Mouse (Mus musculus): ENCODE measurements around the gene Specc1. TPM values are rescaled to one million over a fixed set of nuclear protein-coding genes. Genes with fewer than 3 reads are reported as not detected.

Specc1 gene
- total RNA-seq, 1 experiment, result 19.9 TPM

DNA sequence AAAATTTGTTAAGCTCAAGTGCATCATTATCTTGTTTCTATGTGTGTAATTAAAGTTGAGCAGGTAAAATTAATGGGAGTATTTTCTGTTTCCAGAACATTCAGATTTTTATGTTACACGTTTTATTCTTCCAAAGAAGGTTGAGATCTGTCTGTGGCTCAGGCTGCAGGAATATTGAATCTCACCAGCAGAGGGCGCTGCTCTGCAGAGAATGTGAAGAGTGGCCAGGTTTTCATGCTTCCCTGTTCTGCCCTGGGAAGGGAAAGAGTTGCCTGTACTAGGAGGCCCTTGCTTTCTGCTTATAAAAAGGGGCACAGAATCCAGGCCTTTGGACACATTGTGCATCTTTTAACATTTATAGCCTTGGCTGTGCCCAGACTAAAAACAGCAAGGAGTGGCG, 171.1 kb downstream of the Specc1 start:
- Histone ChIP-seq H3K4me1 (ENCODE audit: control insufficient read depth in 2 of 2, insufficient read depth in 2 of 2, low read length in 2 of 2, poor library complexity in 1 of 2) (no peaks in the 10 kb centered on the region), H3K27ac (ENCODE audit: insufficient read depth, low read depth, low read length, poor library complexity, severe bottlenecking) (no peak overlapping the region), H3K36me3 (ENCODE audit: control insufficient read depth, insufficient read depth, low read length, poor library complexity, severe bottlenecking) (no peaks in the 10 kb centered on the region), H3K9ac (ENCODE audit: insufficient read depth, low read depth, low read length, poor library complexity, severe bottlenecking) (no peak overlapping the region), H3K4me3 (ENCODE audit: insufficient read depth in 1 of 2, low read depth in 1 of 2, low read length in 2 of 2, poor library complexity in 1 of 2, severe bottlenecking in 1 of 2) (no peak overlapping the region), H3K9me3 (ENCODE audit: control insufficient read depth, insufficient read depth, low read depth, low read length) (no peaks in the 10 kb centered on the region)
- TF ChIP-seq ZNF384 (IDR thresholded peaks at IDR 0.05; ENCODE audit: low read depth, low read length) (no peak), ZC3H11A (IDR thresholded peaks at IDR 0.05; ENCODE audit: borderline replicate concordance, low read depth, low read length) (peak; percentile 97), MAFK (IDR thresholded peaks at IDR 0.05; ENCODE audit: insufficient read depth, low read depth, low read length) (no peak)
- peak; percentile 75 for DNase-seq (ENCODE audit: low read depth, low spot score)
- in situ Hi-C loops (cut with MboI; ENCODE audit: low sequenced_read_pairs in 2 of 2, unreplicated experiment in 2 of 2), result loop anchor here in 1 of 2 experiments (5.0 kb wide), 1 partner anchor 150 kb away; no protein-coding TSS in a partner anchor

DNA sequence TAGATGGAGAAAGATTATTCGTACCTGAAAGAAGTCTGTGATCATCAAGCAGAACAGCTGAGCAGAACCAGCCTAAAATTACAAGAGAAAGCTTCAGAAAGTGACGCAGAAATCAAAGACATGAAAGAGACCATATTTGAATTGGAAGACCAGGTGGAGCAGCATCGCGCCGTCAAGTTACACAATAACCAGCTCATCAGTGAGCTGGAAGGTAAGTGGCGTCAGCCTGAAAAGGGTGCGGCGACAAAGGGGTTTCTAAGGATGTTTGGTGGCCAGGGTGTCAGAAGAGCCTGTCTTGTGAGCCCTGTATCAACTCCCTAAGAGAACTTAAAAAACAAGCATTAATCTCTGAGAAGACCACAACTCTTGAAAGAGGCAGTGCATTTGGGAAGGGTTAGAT, 171.6 kb downstream of the Specc1 start:
- no peak overlapping the region for H3K4me3 ChIP-seq (ENCODE audit: insufficient read depth in 1 of 2, low read depth in 1 of 2, low read length in 2 of 2, poor library complexity in 1 of 2, severe bottlenecking in 1 of 2)
- H3K36me3 ChIP-seq (ENCODE audit: control insufficient read depth, insufficient read depth, low read length, poor library complexity, severe bottlenecking), result no peaks in the 10 kb centered on the region
- no peak overlapping the region for H3K9ac ChIP-seq (ENCODE audit: insufficient read depth, low read depth, low read length, poor library complexity, severe bottlenecking)
- H3K4me1 ChIP-seq (ENCODE audit: control insufficient read depth in 2 of 2, insufficient read depth in 2 of 2, low read length in 2 of 2, poor library complexity in 1 of 2), result no peaks in the 10 kb centered on the region
- DNase-seq (ENCODE audit: low read depth, low spot score), result no peak
- in situ Hi-C loops (cut with MboI; ENCODE audit: low sequenced_read_pairs in 2 of 2, unreplicated experiment in 2 of 2), result loop anchor here in 1 of 2 experiments (5.0 kb wide), 1 partner anchor 149 kb away; no protein-coding TSS in a partner anchor
- TF ChIP-seq CHD2 (IDR thresholded peaks at IDR 0.05; ENCODE audit: low read depth, low read length), result no peak
- TF ChIP-seq ZC3H11A (IDR thresholded peaks at IDR 0.05; ENCODE audit: borderline replicate concordance, low read depth, low read length), result no peak
- TF ChIP-seq HCFC1 (IDR thresholded peaks at IDR 0.05; ENCODE audit: borderline replicate concordance, insufficient read depth, low read length), result no peak
- no peak for TF ChIP-seq MAFK (IDR thresholded peaks at IDR 0.05; ENCODE audit: insufficient read depth, low read depth, low read length)
- TF ChIP-seq ZNF384 (IDR thresholded peaks at IDR 0.05; ENCODE audit: low read depth, low read length), result no peak
- no peaks in the 10 kb centered on the region for H3K9me3 ChIP-seq (ENCODE audit: control insufficient read depth, insufficient read depth, low read depth, low read length)
- H3K27ac ChIP-seq (ENCODE audit: insufficient read depth, low read depth, low read length, poor library complexity, severe bottlenecking), result no peak overlapping the region

DNA sequence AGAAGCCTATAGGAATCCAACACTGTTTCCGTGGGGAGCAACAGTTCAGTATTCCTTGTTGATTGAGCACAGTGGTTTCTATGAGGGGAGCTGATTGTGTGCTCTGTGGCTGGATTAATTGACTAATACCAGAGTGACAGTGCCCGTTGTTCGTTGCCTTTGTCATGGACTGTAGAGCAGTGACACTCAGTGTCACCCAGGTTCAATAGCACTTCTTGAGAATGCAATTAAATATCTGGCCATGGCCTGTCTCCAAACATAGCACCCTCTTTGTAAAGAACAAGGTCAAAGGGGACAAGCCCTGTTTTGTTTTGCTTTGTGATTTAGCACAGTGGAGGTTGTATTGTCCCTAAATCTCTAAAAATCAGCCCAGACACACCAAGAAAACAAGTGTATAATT, 173.6 kb downstream of the Specc1 start:
- Histone ChIP-seq H3K9me3 (ENCODE audit: control insufficient read depth, insufficient read depth, low read depth, low read length) (no peaks in the 10 kb centered on the region), H3K4me1 (ENCODE audit: control insufficient read depth in 2 of 2, insufficient read depth in 2 of 2, low read length in 2 of 2, poor library complexity in 1 of 2) (no peaks in the 10 kb centered on the region), H3K27ac (ENCODE audit: insufficient read depth, low read depth, low read length, poor library complexity, severe bottlenecking) (no peak overlapping the region), H3K36me3 (ENCODE audit: control insufficient read depth, insufficient read depth, low read length, poor library complexity, severe bottlenecking) (no peaks in the 10 kb centered on the region), H3K9ac (ENCODE audit: insufficient read depth, low read depth, low read length, poor library complexity, severe bottlenecking) (no peak overlapping the region), H3K4me3 (ENCODE audit: insufficient read depth in 1 of 2, low read depth in 1 of 2, low read length in 2 of 2, poor library complexity in 1 of 2, severe bottlenecking in 1 of 2) (no peak overlapping the region)
- in situ Hi-C loops (cut with MboI; ENCODE audit: low sequenced_read_pairs in 2 of 2, unreplicated experiment in 2 of 2), result loop anchor here in 1 of 2 experiments (5.0 kb wide), 1 partner anchor 147 kb away; no protein-coding TSS in a partner anchor
- DNase-seq (ENCODE audit: low read depth, low spot score), result no peak
- TF ChIP-seq HCFC1 (IDR thresholded peaks at IDR 0.05; ENCODE audit: borderline replicate concordance, insufficient read depth, low read length), result no peak
- no peak for TF ChIP-seq ZC3H11A (IDR thresholded peaks at IDR 0.05; ENCODE audit: borderline replicate concordance, low read depth, low read length)
- TF ChIP-seq MAFK (IDR thresholded peaks at IDR 0.05; ENCODE audit: insufficient read depth, low read depth, low read length), result no peak
- no peak for TF ChIP-seq CHD2 (IDR thresholded peaks at IDR 0.05; ENCODE audit: low read depth, low read length)
- no peak for TF ChIP-seq ZNF384 (IDR thresholded peaks at IDR 0.05; ENCODE audit: low read depth, low read length)

DNA sequence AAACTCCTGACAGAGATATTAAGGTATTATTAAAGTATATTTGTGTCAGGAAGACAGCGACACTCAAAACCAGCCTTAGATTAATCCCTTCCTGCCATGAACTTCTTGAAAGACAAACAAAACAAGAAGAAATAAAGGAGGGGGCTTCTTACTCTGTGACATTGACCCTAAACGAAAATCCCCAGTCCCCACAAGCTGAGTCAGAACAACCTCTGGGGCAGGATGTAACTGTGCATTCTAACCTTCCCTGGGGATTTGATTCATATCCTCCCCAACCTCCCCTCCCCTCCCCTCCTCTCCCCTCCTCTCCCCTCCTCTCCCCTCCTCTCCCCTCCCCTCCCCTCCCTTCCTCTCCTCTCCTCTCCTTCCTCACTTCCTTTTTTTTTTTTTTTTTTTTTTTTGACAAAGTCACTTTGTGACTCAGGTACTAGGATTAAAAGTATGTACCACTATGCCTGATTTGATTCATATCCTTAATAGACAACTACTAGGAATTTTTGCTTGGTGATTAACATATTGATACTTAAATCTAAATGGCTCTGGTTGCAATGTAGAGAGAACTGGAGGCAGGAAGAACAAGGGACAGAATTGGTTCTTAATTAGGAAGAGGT, 174.2 kb downstream of the Specc1 start:
- no peak overlapping the region for H3K27ac ChIP-seq (ENCODE audit: insufficient read depth, low read depth, low read length, poor library complexity, severe bottlenecking)
- H3K9ac ChIP-seq (ENCODE audit: insufficient read depth, low read depth, low read length, poor library complexity, severe bottlenecking), result no peak overlapping the region
- no peak for TF ChIP-seq MAFK (IDR thresholded peaks at IDR 0.05; ENCODE audit: insufficient read depth, low read depth, low read length)
- TF ChIP-seq CHD2 (IDR thresholded peaks at IDR 0.05; ENCODE audit: low read depth, low read length), result no peak
- TF ChIP-seq ZC3H11A (IDR thresholded peaks at IDR 0.05; ENCODE audit: borderline replicate concordance, low read depth, low read length), result no peak
- no peak for TF ChIP-seq ZNF384 (IDR thresholded peaks at IDR 0.05; ENCODE audit: low read depth, low read length)
- TF ChIP-seq HCFC1 (IDR thresholded peaks at IDR 0.05; ENCODE audit: borderline replicate concordance, insufficient read depth, low read length), result no peak
- H3K9me3 ChIP-seq (ENCODE audit: control insufficient read depth, insufficient read depth, low read depth, low read length), result no peaks in the 10 kb centered on the region
- no peaks in the 10 kb centered on the region for H3K36me3 ChIP-seq (ENCODE audit: control insufficient read depth, insufficient read depth, low read length, poor library complexity, severe bottlenecking)
- in situ Hi-C loops (cut with MboI; ENCODE audit: low sequenced_read_pairs in 2 of 2, unreplicated experiment in 2 of 2), result loop anchor here in 1 of 2 experiments (5.0 kb wide), 1 partner anchor 147 kb away; no protein-coding TSS in a partner anchor
- no peak for DNase-seq (ENCODE audit: low read depth, low spot score)
- H3K4me3 ChIP-seq (ENCODE audit: insufficient read depth in 1 of 2, low read depth in 1 of 2, low read length in 2 of 2, poor library complexity in 1 of 2, severe bottlenecking in 1 of 2), result no peak overlapping the region
- no peaks in the 10 kb centered on the region for H3K4me1 ChIP-seq (ENCODE audit: control insufficient read depth in 2 of 2, insufficient read depth in 2 of 2, low read length in 2 of 2, poor library complexity in 1 of 2)
